Mouse (Mus musculus): ENCODE results near the gene Exosc3.

DNA sequence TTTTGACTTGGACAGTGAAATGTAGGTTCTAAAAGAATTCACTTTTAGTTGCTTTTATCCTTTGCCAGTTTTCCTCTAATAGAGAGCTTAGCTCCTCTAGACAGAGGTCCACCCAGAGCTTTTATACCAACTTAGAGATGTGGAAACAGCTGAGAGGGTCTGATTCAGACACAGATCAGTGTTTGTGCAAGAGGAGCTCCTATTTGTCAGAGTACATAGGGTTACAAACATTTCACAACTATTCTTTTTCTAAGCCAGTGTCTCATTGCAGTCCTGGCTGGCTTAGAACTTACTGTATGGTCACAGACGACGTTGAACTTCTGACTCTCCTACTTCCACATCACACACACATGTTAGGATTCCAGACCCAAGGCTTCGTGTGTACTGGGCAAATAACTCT, 14.1 kb upstream of the Exosc3 start:
- TF ChIP-seq CTCF (IDR thresholded peaks at IDR 0.05; ENCODE audit: control insufficient read depth, insufficient read depth, insufficient replicate concordance, low read depth, low read length) (no peak), POLR2A (IDR thresholded peaks at IDR 0.05; ENCODE audit: control insufficient read depth, low read depth, low read length) (no peak)
